Mouse (Mus musculus) heart, embryonic 11.5 days (tissue): Measurements from ENCODE around the gene Stra6. TPM values are rescaled to one million over a fixed set of nuclear protein-coding genes. Genes with fewer than 3 reads are reported as not detected.

Source experiments
- ATAC-seq: fragments of 200-750 bp; cut with Nextera tagmentation; replicated peaks from 2 replicates; pipeline ENCODE4 v1.8.0; 2017; ENCODE audit warnings: moderate library complexity; ENCODE audit not compliant: insufficient number of reproducible peaks, low FRiP score, low TSS enrichment
- H3K27ac ChIP-seq: fragments of 300-500 bp; sonication (generic); 2 replicates; pipeline ENCODE4 v1.5.1; 2014; ENCODE audit warnings: mild to moderate bottlenecking, low read depth, low read length
- H3K27me3 ChIP-seq: fragments of 300-500 bp; sonication (generic); 2 replicates; pipeline ENCODE4 v1.6.1; 2014; ENCODE audit warnings: mild to moderate bottlenecking, low read length, mixed read lengths; ENCODE audit not compliant: control insufficient read depth, insufficient read depth
- H3K36me3 ChIP-seq: fragments of 300-500 bp; sonication (generic); 2 replicates; pipeline ENCODE4 v1.6.1; 2014; ENCODE audit warnings: mild to moderate bottlenecking, low read length, moderate library complexity, mixed read lengths; ENCODE audit not compliant: control insufficient read depth, insufficient read depth
- H3K4me1 ChIP-seq: fragments of 300-500 bp; sonication (generic); 2 replicates; pipeline ENCODE4 v1.6.1; 2014; ENCODE audit warnings: low read length; ENCODE audit not compliant: control insufficient read depth, insufficient read depth
- H3K4me2 ChIP-seq: fragments of 300-500 bp; sonication (generic); 2 replicates; pipeline ENCODE4 v1.6.1; 2014; ENCODE audit warnings: mild to moderate bottlenecking, moderate library complexity
- H3K4me3 ChIP-seq: fragments of 300-500 bp; sonication (generic); 2 replicates; pipeline ENCODE4 v1.5.1; 2014; ENCODE audit warnings: low read depth, low read length
- H3K9ac ChIP-seq: fragments of 300-500 bp; sonication (generic); 2 replicates; pipeline ENCODE4 v1.6.1; 2014; ENCODE audit warnings: mild to moderate bottlenecking, low read depth, low read length, moderate library complexity
- H3K9me3 ChIP-seq: fragments of 300-500 bp; sonication (generic); replicated peaks from 2 replicates; pipeline ENCODE4 v1.6.1; 2016; ENCODE audit warnings: low read length; ENCODE audit not compliant: control insufficient read depth
- WGBS: fragments of 180-500 bp; shearing (Covaris S2); extraction: QIAGEN DNeasy Blood & Tissue Kit; methylation state at CpG from one replicate; pipeline ENCODE4 v1.1.7; 2014; ENCODE audit not compliant: insufficient replicate concordance; 5-methylcytosine and 5-hydroxymethylcytosine counted together
- polyA plus RNA-seq: library from polyadenylated mRNA; unstranded; fragments of >200 nt; fragmentation: Nextera tagmentation; extraction: Ambion mirVana; gene quantifications from 2 replicates; pipeline ENCODE4 v1.2.1, GENCODE M21; 2014

Stra6 gene
- polyA plus RNA-seq, 1 experiment from 2014 or later, result 4.0 TPM

- Histone ChIP-seq H3K36me3 (no peaks in the 10 kb centered on the region), H3K9ac (no peak overlapping the region), H3K4me1 (peaks cover 8% of the 10 kb centered on the region; the same call in 1 of the 2 replicates), H3K27ac (no peak overlapping the region), H3K27me3 (no peaks in the 10 kb centered on the region), H3K9me3 (no peaks in the 10 kb centered on the region), H3K4me2 (no peak overlapping the region), H3K4me3 (no peak overlapping the region)
- ATAC-seq, result no peak
- 84% methylated on average over 2 of the region's 2 CpGs for WGBS
Observed at GRCm38 (mm10) chr9:58179390-58179789, 115.8 kb downstream of the Stra6 start.

- H3K27ac ChIP-seq, result no peak overlapping the region
- H3K4me2 ChIP-seq, result no peak overlapping the region
- ATAC-seq, result no peak
- H3K36me3 ChIP-seq, result no peaks in the 10 kb centered on the region
- H3K4me1 ChIP-seq, result no peaks in the 10 kb centered on the region
- H3K9me3 ChIP-seq, result no peaks in the 10 kb centered on the region
- H3K27me3 ChIP-seq, result no peaks in the 10 kb centered on the region
- WGBS, result 79% methylated on average over 6 of the region's 6 CpGs
- H3K4me3 ChIP-seq, result no peak overlapping the region
- H3K9ac ChIP-seq, result no peak overlapping the region
Observed at GRCm38 (mm10) chr9:58184456-58184855, 120.9 kb downstream of the Stra6 start.

GRCm38 (mm10) chr9:58194222-58194621 lies 130.6 kb downstream of the Stra6 start:
- no peak overlapping the region for H3K4me3 ChIP-seq
- no peaks in the 10 kb centered on the region for H3K9me3 ChIP-seq
- no peaks in the 10 kb centered on the region for H3K36me3 ChIP-seq
- H3K27ac ChIP-seq, result no peak overlapping the region
- ATAC-seq, result no peak
- peaks cover 23% of the 10 kb centered on the region for H3K4me1 ChIP-seq
- H3K27me3 ChIP-seq, result peaks cover 59% of the 10 kb centered on the region
- no peak overlapping the region for H3K4me2 ChIP-seq
- WGBS, result 56% methylated on average over 9 of the region's 9 CpGs
- no peak overlapping the region for H3K9ac ChIP-seq

- Histone ChIP-seq H3K9ac (no peak overlapping the region), H3K4me3 (no peak overlapping the region; the same call in 1 of the 2 replicates), H3K36me3 (no peaks in the 10 kb centered on the region), H3K27ac (no peak overlapping the region), H3K9me3 (no peaks in the 10 kb centered on the region), H3K4me1 (peaks cover 28% of the 10 kb centered on the region), H3K27me3 (peaks cover 74% of the 10 kb centered on the region), H3K4me2 (no peak overlapping the region)
- WGBS, result 17% methylated on average over 1 of the region's 1 CpGs
- no peak for ATAC-seq
Observed at GRCm38 (mm10) chr9:58195671-58196070, 132.1 kb downstream of the Stra6 start.

GRCm38 (mm10) chr9:58196141-58196540 lies 132.6 kb downstream of the Stra6 start:
- H3K4me2 ChIP-seq, result peak overlapping the region; percentile 57
- H3K27ac ChIP-seq, result no peak overlapping the region
- no peak for ATAC-seq
- WGBS, result 3% methylated on average over 14 of the region's 14 CpGs
- H3K4me1 ChIP-seq, result peaks cover 28% of the 10 kb centered on the region
- no peaks in the 10 kb centered on the region for H3K9me3 ChIP-seq
- H3K36me3 ChIP-seq, result no peaks in the 10 kb centered on the region
- H3K4me3 ChIP-seq, result peak overlapping the region; percentile 35
- H3K27me3 ChIP-seq, result peaks cover 78% of the 10 kb centered on the region
- H3K9ac ChIP-seq, result no peak overlapping the region

GRCm38 (mm10) chr9:58196610-58197567 lies 133.3 kb downstream of the Stra6 start:
- Histone ChIP-seq H3K9me3 (no peaks in the 10 kb centered on the region), H3K27me3 (peaks cover 86% of the 10 kb centered on the region), H3K4me1 (peaks cover 28% of the 10 kb centered on the region), H3K9ac (0 out of 2 replicates have a peak overlapping the region, but pooled peaks have one; percentile 22), H3K27ac (no peak overlapping the region), H3K36me3 (no peaks in the 10 kb centered on the region), H3K4me3 (peak overlapping the region; percentile 39), H3K4me2 (peak overlapping the region; percentile 66)
- no peak for ATAC-seq
- 2% methylated on average over 46 of the region's 46 CpGs for WGBS

GRCm38 (mm10) chr9:58197781-58198701 lies 134.5 kb downstream of the Stra6 start:
- peak overlapping the region; percentile 66 for H3K4me2 ChIP-seq
- WGBS, result under 1% methylated on average over 58 of the region's 58 CpGs
- ATAC-seq, result no peak
- H3K27me3 ChIP-seq, result peaks cover 97% of the 10 kb centered on the region
- peak overlapping the region; percentile 39 for H3K4me3 ChIP-seq
- peaks cover 28% of the 10 kb centered on the region for H3K4me1 ChIP-seq
- no peaks in the 10 kb centered on the region for H3K9me3 ChIP-seq
- H3K27ac ChIP-seq, result no peak overlapping the region
- no peaks in the 10 kb centered on the region for H3K36me3 ChIP-seq
- H3K9ac ChIP-seq, result no peak overlapping the region

- Histone ChIP-seq H3K4me3 (peak overlapping the region; percentile 39), H3K9ac (no peak overlapping the region), H3K4me2 (peak overlapping the region; percentile 66), H3K4me1 (peaks cover 31% of the 10 kb centered on the region), H3K27ac (no peak overlapping the region), H3K36me3 (no peaks in the 10 kb centered on the region), H3K9me3 (no peaks in the 10 kb centered on the region), H3K27me3 (peaks cover 100% of the 10 kb centered on the region)
- ATAC-seq, result no peak
- WGBS, result 1% methylated on average over 38 of the region's 38 CpGs
Observed at GRCm38 (mm10) chr9:58198801-58199371, 135.3 kb downstream of the Stra6 start.
